Mouse (Mus musculus) embryonic facial prominence, embryonic 10.5 days (tissue): ENCODE data around the gene Spg7. TPM values are rescaled to one million over a fixed set of nuclear protein-coding genes. Genes with fewer than 3 reads are reported as not detected.
"Not testable (repeated sequence)": the region's sequence is repeated elsewhere in the genome, so short reads cannot be mapped to it uniquely, and the experiment has no call there.

Experiments used
- DNase-seq: peaks from one replicate; pipeline ENCODE4 v3.0.0-alpha.2; 2017; ENCODE audit warnings: low spot score
- H3K27ac ChIP-seq: fragments of 300-500 bp; sonication (generic); replicated peaks from 2 replicates; pipeline ENCODE4 v1.5.1; 2016; ENCODE audit warnings: mild to moderate bottlenecking
- H3K27me3 ChIP-seq: fragments of 300-500 bp; sonication (generic); replicated peaks from 2 replicates; pipeline ENCODE4 v1.6.1; 2016; ENCODE audit warnings: low read depth, mild to moderate bottlenecking; ENCODE audit not compliant: poor library complexity, severe bottlenecking
- H3K36me3 ChIP-seq: fragments of 300-500 bp; sonication (generic); replicated peaks from 2 replicates; pipeline ENCODE4 v1.6.1; 2016; ENCODE audit warnings: mild to moderate bottlenecking, moderate library complexity
- H3K4me1 ChIP-seq: fragments of 300-500 bp; sonication (generic); 2 replicates; pipeline ENCODE4 v1.6.1; 2016
- H3K4me3 ChIP-seq: fragments of 300-500 bp; sonication (generic); 2 replicates; pipeline ENCODE4 v1.5.1; 2016; ENCODE audit warnings: mild to moderate bottlenecking, moderate library complexity
- H3K9me3 ChIP-seq: fragments of 300-500 bp; sonication (generic); 2 replicates; pipeline ENCODE4 v1.6.1; 2016; ENCODE audit warnings: mild to moderate bottlenecking
- WGBS: fragments of 180-500 bp; shearing (Covaris S2); methylation state at CpG from one replicate; pipeline ENCODE4 v1.1.7; 2016; 5-methylcytosine and 5-hydroxymethylcytosine counted together
- polyA plus RNA-seq: library from polyadenylated mRNA; unstranded; fragments of >200 nt; fragmentation: Nextera tagmentation; extraction: Ambion mirVana; gene quantifications from 2 replicates; pipeline ENCODE4 v1.2.1, GENCODE M21; 2016

Gene Spg7
- polyA plus RNA-seq, result 51.3 and 54.5 TPM in 2 replicates

GRCm38 (mm10) chr8:123062721-123063120 lies at the start of gene Spg7:
Gene Spg7 (plus strand): TSS chr8:123062942.
- no peak for DNase-seq

GRCm38 (mm10) chr8:123014429-123014828 lies 48.3 kb upstream of the Spg7 start:
- H3K9me3 ChIP-seq, result no peaks in the 10 kb centered on the region
- peaks cover 33% of the 10 kb centered on the region for H3K36me3 ChIP-seq
- H3K27me3 ChIP-seq, result no peaks in the 10 kb centered on the region
- H3K27ac ChIP-seq, result no peak overlapping the region
- H3K4me1 ChIP-seq, result peaks cover 19% of the 10 kb centered on the region
- H3K4me3 ChIP-seq, result no peak overlapping the region
- 85% methylated on average over 7 of the region's 7 CpGs for WGBS
- DNase-seq, result no peak

More at GRCm38 (mm10) chr8:123062721-123063120, at the start of gene Spg7:
- Histone ChIP-seq H3K4me3 (no peak within 1 kb of the TSS), H3K9me3 (no peaks in the 10 kb centered on the region), H3K36me3 (peaks cover 13% of the 10 kb centered on the region), H3K4me1 (peaks cover 24% of the 10 kb centered on the region), H3K27ac (no peak within 1 kb of the TSS), H3K27me3 (no peaks in the 10 kb centered on the region)
- WGBS, result 75% methylated on average over 7 of the region's 7 CpGs

GRCm38 (mm10) chr8:123015074-123015473 lies 47.7 kb upstream of the Spg7 start:
- Histone ChIP-seq H3K27ac (no peak overlapping the region), H3K9me3 (no peaks in the 10 kb centered on the region), H3K4me3 (no peak overlapping the region), H3K27me3 (no peaks in the 10 kb centered on the region), H3K4me1 (peaks cover 19% of the 10 kb centered on the region), H3K36me3 (peaks cover 29% of the 10 kb centered on the region)
- no peak for DNase-seq
- 77% methylated on average over 3 of the region's 3 CpGs for WGBS

GRCm38 (mm10) chr8:123017143-123017542 lies 45.6 kb upstream of the Spg7 start:
- H3K9me3 ChIP-seq, result no peaks in the 10 kb centered on the region
- DNase-seq, result no peak
- peaks cover 30% of the 10 kb centered on the region for H3K36me3 ChIP-seq
- H3K27me3 ChIP-seq, result no peaks in the 10 kb centered on the region
- peaks cover 25% of the 10 kb centered on the region for H3K4me1 ChIP-seq
- no peak overlapping the region for H3K4me3 ChIP-seq
- no peak overlapping the region for H3K27ac ChIP-seq
- WGBS, result 92% methylated on average over 4 of the region's 4 CpGs

GRCm38 (mm10) chr8:123018484-123019164 lies 44.1 kb upstream of the Spg7 start:
- Histone ChIP-seq H3K4me1 (peaks cover 25% of the 10 kb centered on the region), H3K36me3 (peaks cover 29% of the 10 kb centered on the region), H3K27ac (no peak overlapping the region), H3K4me3 (no peak overlapping the region), H3K9me3 (no peaks in the 10 kb centered on the region), H3K27me3 (no peaks in the 10 kb centered on the region)
- 83% methylated on average over 4 of the region's 4 CpGs for WGBS
- DNase-seq, result no peak

- peaks cover 25% of the 10 kb centered on the region for H3K4me1 ChIP-seq
- peaks cover 32% of the 10 kb centered on the region for H3K36me3 ChIP-seq
- no peak overlapping the region for H3K27ac ChIP-seq
- no peak for DNase-seq
- no peaks in the 10 kb centered on the region for H3K9me3 ChIP-seq
- H3K4me3 ChIP-seq, result no peak overlapping the region
- WGBS, result 91% methylated on average over 2 of the region's 2 CpGs
- no peaks in the 10 kb centered on the region for H3K27me3 ChIP-seq
Observed at GRCm38 (mm10) chr8:123020084-123020483, 42.7 kb upstream of the Spg7 start.

- H3K4me1 ChIP-seq, result peaks cover 26% of the 10 kb centered on the region
- H3K27ac ChIP-seq, result no peak overlapping the region
- 87% methylated on average over 2 of the region's 2 CpGs for WGBS
- no peak for DNase-seq
- no peaks in the 10 kb centered on the region for H3K9me3 ChIP-seq
- H3K36me3 ChIP-seq, result peaks cover 32% of the 10 kb centered on the region
- no peaks in the 10 kb centered on the region for H3K27me3 ChIP-seq
- H3K4me3 ChIP-seq, result no peak overlapping the region
Observed at GRCm38 (mm10) chr8:123020859-123021258, 41.9 kb upstream of the Spg7 start.

- no peak overlapping the region for H3K4me3 ChIP-seq
- no peak overlapping the region for H3K27ac ChIP-seq
- H3K27me3 ChIP-seq, result no peaks in the 10 kb centered on the region
- no peaks in the 10 kb centered on the region for H3K9me3 ChIP-seq
- DNase-seq, result no peak
- 83% methylated on average over 1 of the region's 1 CpGs for WGBS
- H3K36me3 ChIP-seq, result peaks cover 29% of the 10 kb centered on the region
- peaks cover 22% of the 10 kb centered on the region for H3K4me1 ChIP-seq
Observed at GRCm38 (mm10) chr8:123021259-123021658, 41.5 kb upstream of the Spg7 start.

GRCm38 (mm10) chr8:123022727-123023126 lies 40.0 kb upstream of the Spg7 start:
- DNase-seq, result no peak
- Histone ChIP-seq H3K4me3 (no peak overlapping the region), H3K9me3 (no peaks in the 10 kb centered on the region), H3K4me1 (peaks cover 21% of the 10 kb centered on the region), H3K27ac (no peak overlapping the region), H3K27me3 (no peaks in the 10 kb centered on the region), H3K36me3 (peaks cover 21% of the 10 kb centered on the region)
- WGBS, result 86% methylated on average over 3 of the region's 3 CpGs

GRCm38 (mm10) chr8:123024226-123024625 lies 38.5 kb upstream of the Spg7 start:
- H3K27ac ChIP-seq, result no peak overlapping the region

GRCm38 (mm10) chr8:123025951-123026351 lies 36.8 kb upstream of the Spg7 start:
- Histone ChIP-seq H3K4me3 (no peak overlapping the region), H3K27ac (no peak overlapping the region), H3K9me3 (no peaks in the 10 kb centered on the region), H3K36me3 (peaks cover 36% of the 10 kb centered on the region), H3K27me3 (no peaks in the 10 kb centered on the region), H3K4me1 (peaks cover 10% of the 10 kb centered on the region; the same call in 1 of the 2 replicates)
- no peak for DNase-seq
- WGBS, result 90% methylated on average over 3 of the region's 3 CpGs

More at GRCm38 (mm10) chr8:123024226-123024625, 38.5 kb upstream of the Spg7 start:
- DNase-seq, result no peak
- H3K4me3 ChIP-seq, result no peak overlapping the region
- H3K27me3 ChIP-seq, result no peaks in the 10 kb centered on the region
- 92% methylated on average over 2 of the region's 2 CpGs for WGBS
- H3K9me3 ChIP-seq, result no peaks in the 10 kb centered on the region
- peaks cover 10% of the 10 kb centered on the region; the same call in 1 of the 2 replicates for H3K4me1 ChIP-seq
- peaks cover 27% of the 10 kb centered on the region for H3K36me3 ChIP-seq

- no peak for DNase-seq
- H3K36me3 ChIP-seq, result peaks cover 34% of the 10 kb centered on the region
- H3K27me3 ChIP-seq, result no peaks in the 10 kb centered on the region
- WGBS, result 93% methylated on average over 8 of the region's 8 CpGs
- peaks cover 4% of the 10 kb centered on the region; the same call in 1 of the 2 replicates for H3K4me1 ChIP-seq
- no peaks in the 10 kb centered on the region for H3K9me3 ChIP-seq
- no peak overlapping the region for H3K27ac ChIP-seq
- no peak overlapping the region for H3K4me3 ChIP-seq
Observed at GRCm38 (mm10) chr8:123027786-123028185, 35.0 kb upstream of the Spg7 start.

- not testable (repeated sequence) for H3K27ac ChIP-seq, H3K9me3 ChIP-seq, H3K4me3 ChIP-seq, DNase-seq, H3K27me3 ChIP-seq
- 80% methylated on average over 5 of the region's 5 CpGs for WGBS
- H3K4me1 ChIP-seq, result peaks cover 14% of the 10 kb centered on the region
- peaks cover 24% of the 10 kb centered on the region for H3K36me3 ChIP-seq
Observed at GRCm38 (mm10) chr8:123030091-123030490, 32.7 kb upstream of the Spg7 start.
